Mouse (Mus musculus) brain, embryonic 14.5 days (tissue): ENCODE measurements around the gene Grid2.

Experiments used
- CTCF ChIP-seq: fragments of 200-500 bp; IDR thresholded peaks from 2 replicates; pipeline ENCODE4 v1.5.1; 2012; ENCODE audit warnings: inconsistent platforms, mild to moderate bottlenecking, moderate library complexity, borderline replicate concordance; ENCODE audit not compliant: insufficient read depth, insufficient read length; ENCODE audit errors: extremely low read depth
- POLR2A ChIP-seq: fragments of 200-500 bp; IDR thresholded peaks from 2 replicates; pipeline ENCODE4 v1.6.1; 2012; ENCODE audit warnings: mild to moderate bottlenecking, inconsistent platforms, borderline replicate concordance; ENCODE audit not compliant: poor library complexity, insufficient read depth, insufficient read length, severe bottlenecking; ENCODE audit errors: extremely low read depth

DNA sequence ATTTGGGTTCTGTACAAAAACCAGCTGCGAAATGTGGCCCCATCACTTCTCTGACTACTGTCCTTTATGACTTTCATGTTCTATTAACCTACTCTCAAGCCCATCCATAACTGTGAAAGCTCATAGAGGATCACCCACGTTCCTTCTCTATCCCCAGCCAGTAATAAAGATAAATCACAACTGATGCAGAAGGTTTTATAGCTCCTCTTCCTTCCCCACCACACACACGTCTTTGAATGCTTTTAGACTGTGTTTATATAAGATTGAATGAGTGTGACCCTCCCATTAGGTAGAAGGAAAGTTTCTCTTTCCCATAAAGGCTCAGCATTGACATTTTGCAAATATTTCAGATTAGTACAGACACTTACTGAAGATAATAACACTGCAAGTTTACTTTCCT, 1350.1 kb downstream of the Grid2 start:
- TF ChIP-seq CTCF (no peak), POLR2A (no peak)
